Mouse (Mus musculus) left cerebral cortex, postnatal 10 days (tissue): ENCODE results near the gene Xpo1. TPM values are rescaled to one million over a fixed set of nuclear protein-coding genes. Genes with fewer than 3 reads are reported as not detected.
"Not testable (repeated sequence)": the region's sequence is repeated elsewhere in the genome, so short reads cannot be mapped to it uniquely, and the experiment has no call there.

ENCODE experiments used
- DNase-seq, 2 experiments: peaks; one replicate each; pipeline ENCODE4 v3.0.0; 2021 to 2022; ENCODE audit warnings: low spot score in 2 of 2, mixed read lengths in 1 of 2; ENCODE audit errors: extremely low spot score in 1 of 2
- intact Hi-C: fragments of 180-260 bp; cut with DNase I; formaldehyde crosslinking; loops from one replicate; pipeline ENCODE4 v1.15.1; 2025
- total RNA-seq, 2 experiments: library from RNA; stranded (reverse); gene quantifications; 2 replicates each; pipeline ENCODE4 v1.2.3; 2021

Xpo1 gene
- total RNA-seq, 2 experiments from 2014 or later = 79.3 to 82.3 TPM

DNA sequence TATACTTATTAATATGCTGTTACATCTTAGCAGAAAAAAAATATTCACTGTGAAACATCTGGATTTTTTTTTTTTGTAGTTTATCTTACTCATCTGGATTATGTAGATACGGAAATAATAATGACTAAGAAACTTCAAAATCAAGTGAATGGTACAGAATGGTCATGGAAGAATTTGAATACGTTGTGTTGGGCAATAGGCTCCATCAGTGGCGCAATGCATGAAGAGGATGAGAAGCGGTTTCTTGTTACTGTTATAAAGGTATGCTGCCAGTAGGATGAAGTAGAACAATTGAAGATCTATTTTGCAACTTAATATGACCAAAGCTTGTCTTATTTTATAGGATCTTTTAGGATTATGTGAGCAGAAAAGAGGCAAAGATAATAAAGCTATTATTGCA is 28.6 kb downstream of the Xpo1 start:
- DNase-seq = no peak
- intact Hi-C loops = no loop called here

- intact Hi-C loops, DNase-seq: not testable (repeated sequence)
Measured at GRCm38 (mm10) chr11:23288866-23289265, 33.0 kb downstream of the Xpo1 start.

GRCm38 (mm10) chr11:23297379-23297778 is 41.5 kb downstream of the Xpo1 start:
- DNase-seq = no peak
- intact Hi-C loops = no loop called here

DNA sequence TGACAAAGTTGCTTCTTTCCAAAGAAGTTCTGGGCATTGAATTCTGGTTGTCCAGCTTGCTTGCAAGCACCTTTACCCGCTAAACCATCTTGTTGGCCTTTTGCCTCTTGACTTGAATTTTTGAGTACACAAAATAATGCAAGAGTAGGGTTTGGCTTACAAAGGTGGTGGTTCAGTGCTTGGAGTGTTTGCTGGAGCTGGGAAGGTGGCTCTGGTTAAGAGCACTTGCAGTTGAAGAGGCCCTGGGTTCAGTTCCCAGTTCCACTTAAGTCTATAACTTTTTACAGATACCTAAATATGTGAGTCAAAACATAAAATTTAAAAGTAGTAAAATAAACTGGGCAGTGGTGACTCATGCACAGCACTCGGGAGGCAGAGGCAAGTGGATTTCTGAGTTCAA is 42.5 kb downstream of the Xpo1 start:
- intact Hi-C loops = no loop called here
- no peak for DNase-seq

- intact Hi-C loops = no loop called here
- DNase-seq = no peak
Measured at GRCm38 (mm10) chr11:23299910-23300309, 44.1 kb downstream of the Xpo1 start.

DNA sequence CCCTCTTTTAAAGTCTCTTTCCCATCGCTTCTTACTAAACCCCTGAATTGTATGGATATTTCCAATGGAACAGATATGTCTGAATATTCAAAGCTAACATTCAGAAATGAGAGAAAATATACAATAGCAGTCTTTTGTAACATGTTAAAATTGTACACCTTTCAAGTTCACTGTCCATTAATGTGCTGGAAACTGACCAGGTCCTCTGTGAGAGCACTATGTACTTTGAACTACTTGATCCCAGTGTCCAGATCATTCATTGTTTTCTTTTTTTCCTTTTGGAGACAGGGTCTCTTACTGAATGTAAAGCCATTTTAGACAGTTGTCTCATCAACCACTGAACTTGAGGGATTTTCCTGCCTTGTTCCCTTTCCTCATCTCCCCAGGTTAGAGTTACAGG is 47.3 kb downstream of the Xpo1 start:
- intact Hi-C loops = no loop called here
- no peak for DNase-seq

GRCm38 (mm10) chr11:23305101-23305672 is 49.3 kb downstream of the Xpo1 start:
- DNase-seq, intact Hi-C loops: not testable (repeated sequence)

DNA sequence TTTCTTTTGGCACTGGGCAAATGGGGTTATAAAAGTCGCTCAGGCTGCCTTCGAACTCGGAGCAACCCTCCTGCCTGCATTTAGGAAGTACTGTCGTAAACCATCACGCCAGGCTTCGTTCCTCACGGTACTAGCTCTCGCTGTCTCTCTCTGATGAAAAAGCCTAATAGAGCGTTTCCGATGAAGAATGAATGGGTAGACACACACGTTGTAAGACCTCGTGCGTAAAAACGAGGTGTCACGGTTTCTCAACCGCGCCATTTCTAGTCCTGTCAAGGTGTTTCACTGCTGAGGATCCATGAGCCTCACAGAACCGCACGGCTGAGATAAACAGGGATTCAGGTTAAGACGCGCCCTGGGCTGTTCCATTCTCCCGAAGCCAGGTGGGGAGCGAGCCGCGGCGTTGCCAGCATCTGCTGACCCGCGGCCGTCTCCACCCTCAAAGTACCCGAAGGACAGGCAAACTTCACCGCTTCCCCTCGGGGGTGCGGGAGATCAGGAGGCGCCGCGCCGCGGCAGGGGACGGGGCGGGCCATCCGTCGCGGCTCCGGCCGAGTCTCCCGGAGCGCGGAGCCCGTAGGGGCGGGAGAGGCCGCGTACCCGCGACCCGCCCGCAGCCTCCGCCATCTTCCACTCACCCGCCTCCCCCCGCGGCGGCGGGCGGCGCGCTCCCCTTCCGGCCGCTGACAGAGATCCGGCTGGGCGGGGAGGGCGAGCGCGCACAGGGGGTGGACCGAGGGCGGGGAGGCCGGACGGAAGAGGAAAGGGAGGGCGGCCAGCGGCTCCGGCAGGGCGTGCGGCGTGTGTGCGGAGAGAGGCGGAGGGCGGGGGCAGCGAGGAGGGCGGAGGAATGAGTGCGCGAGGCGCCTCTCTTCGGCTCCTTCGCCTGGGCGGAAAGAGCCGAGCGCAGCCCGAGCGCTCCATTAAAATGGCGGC is 50.1 kb downstream of the Xpo1 start:
- intact Hi-C loops = no loop called here
- peak; percentile 93 to 100 for DNase-seq

DNA sequence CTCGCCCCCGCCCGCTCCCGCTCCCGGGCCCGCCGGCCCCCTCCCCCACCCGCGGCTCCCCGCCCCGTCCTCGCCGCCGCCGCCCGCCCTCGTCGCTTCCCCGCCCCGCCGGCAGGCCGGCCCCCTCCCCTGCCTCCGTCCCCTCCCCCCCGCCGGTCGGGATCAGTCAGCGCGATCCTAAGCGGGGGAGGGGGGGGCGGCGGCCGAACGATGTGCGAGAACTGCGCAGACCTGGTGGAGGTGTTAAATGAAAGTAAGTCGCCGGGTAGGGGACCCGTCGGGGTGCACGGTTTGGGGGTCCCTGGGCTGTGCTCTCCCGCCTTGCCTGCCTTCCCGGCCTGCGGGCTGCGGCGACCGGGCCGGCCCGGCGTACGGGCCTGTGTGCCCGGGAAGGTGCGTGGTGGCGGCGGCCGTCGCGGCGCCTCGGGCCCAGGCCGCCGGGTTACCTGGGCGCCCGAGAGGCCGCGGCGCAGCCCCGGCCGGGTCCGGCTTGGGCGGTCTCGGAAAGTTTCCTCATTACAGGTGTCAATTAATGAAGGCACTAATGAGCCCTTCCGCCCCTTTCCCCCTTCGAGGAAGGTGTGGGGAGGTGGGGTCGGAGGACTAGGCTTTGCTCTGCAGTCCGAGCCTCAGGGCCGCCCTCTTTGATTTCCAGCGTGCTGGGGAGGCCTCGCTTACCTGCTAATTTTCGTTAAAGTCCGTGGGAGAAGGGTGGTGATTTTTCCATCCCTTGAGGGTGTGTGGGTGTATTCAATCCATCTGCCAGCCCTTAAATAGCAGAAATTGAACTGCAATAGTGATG is 51.1 kb downstream of the Xpo1 start, which contains the start of gene Usp34:
TSS of gene Usp34 (plus strand) at position 132 of the 802 bp plus-strand sequence.
- intact Hi-C loops = no loop called here
- DNase-seq = peak; percentile 20 to 90

DNA sequence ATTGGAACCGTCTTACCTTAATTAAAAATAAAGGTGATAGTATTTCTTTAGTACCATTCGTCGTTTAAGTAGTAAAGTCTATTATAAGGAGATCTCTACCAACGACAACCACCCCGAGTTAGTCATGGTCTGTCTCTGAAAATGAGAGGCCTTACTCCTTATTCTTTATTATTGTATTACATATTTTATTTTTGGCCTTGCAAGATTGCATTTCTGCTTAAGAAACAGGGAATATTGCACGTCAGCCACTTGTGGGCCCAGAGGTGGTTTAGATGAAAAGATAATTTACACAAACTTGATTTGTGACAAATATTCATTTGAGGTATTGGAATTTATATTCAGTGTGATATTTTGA is 51.7 kb downstream of the Xpo1 start:
- intact Hi-C loops = no loop called here
- no peak for DNase-seq

DNA sequence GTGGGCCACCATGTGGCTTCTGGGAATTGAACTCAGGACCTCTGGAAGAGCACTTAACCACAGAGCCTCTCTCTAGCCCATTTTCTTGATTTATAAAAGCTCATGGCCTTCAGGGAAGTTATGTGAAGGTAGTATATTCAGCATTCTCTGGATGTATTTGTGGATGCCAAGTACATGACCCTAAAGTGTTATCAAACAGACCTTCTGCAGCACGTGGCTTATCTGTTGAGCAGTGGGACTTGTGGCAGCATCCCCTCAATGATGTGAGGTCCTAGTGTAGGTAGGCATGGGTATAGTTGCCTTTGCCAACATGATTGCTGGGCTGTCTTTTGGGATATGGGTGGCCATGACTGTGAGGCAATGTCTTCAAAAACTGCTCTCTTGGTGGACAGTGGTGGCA is 57.7 kb downstream of the Xpo1 start:
- intact Hi-C loops = no loop called here
- DNase-seq = no peak

- DNase-seq = no peak
- intact Hi-C loops = no loop called here
Measured at GRCm38 (mm10) chr11:23329413-23329812, 73.6 kb downstream of the Xpo1 start.

GRCm38 (mm10) chr11:23332136-23332535 is 76.3 kb downstream of the Xpo1 start:
- DNase-seq = no peak
- intact Hi-C loops = no loop called here

DNA sequence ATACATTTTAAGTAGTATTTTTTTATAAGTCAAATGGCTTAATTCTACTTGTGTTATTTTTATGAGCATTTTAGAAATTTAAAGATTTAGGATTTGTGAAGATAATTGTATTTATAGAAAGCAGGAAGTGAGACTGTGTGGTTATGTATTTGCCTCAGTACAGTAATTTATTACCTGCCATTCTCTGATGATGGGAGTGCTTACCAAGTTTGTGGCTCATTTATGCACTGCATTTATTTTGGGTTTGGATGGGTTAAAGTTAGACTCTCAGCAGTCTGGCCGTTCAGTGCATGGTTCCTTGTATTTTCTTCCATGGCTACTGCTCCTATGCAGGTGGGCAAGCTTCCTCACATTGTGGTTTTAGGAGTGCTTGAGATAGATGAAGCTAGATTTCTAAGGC is 79.3 kb downstream of the Xpo1 start:
- intact Hi-C loops = no loop called here
- no peak for DNase-seq

Other genes with a start within 250 kb of the Xpo1 start
- 1 to 10 TPM; 3.1 to 3.7 TPM for gene Fam161a, start 248.5 kb upstream of the Xpo1 start, total RNA-seq
- gene Usp34, start 50.9 kb downstream of the Xpo1 start, total RNA-seq = 100 to 1,000 TPM; 125 to 127 TPM
- 10 to 100 TPM; 48.2 to 55.1 TPM for gene Ahsa2, start 242.0 kb downstream of the Xpo1 start, total RNA-seq